Comparison of ENCODE assay signal across 9 mouse cellular contexts in genomic region chr3:88337367-88338020, GRCm38 (mm10). TPM values are rescaled to one million over a fixed set of nuclear protein-coding genes. Genes with fewer than 3 reads are reported as not detected.
DNase-seq lines count a peak whose midpoint lies in the region; ATAC-seq lines count a peak whose summit lies in the region.
"Had no signal": no experiment of that assay in that cellular context is flagged by ENCODE, and none has a peak within 500 bp of the region (broad histone marks: within the 10 kb centered on the region; RNA-seq: fewer than 3 reads in every experiment).

No protein-coding gene starts in this region.

- peak overlapping the region; percentile 56 for H3K9ac ChIP-seq in hindbrain, embryonic 13.5 days

- H3K4me3 ChIP-seq in hindbrain, embryonic 13.5 days, result peak overlapping the region; percentile 72

- 88% methylated on average over 11 of the region's 11 CpGs for WGBS in hindbrain, embryonic 13.5 days

- H3K4me2 ChIP-seq in hindbrain, embryonic 13.5 days, result peak overlapping the region; percentile 73

- peaks cover 11% of the 10 kb centered on the region for H3K36me3 ChIP-seq in hindbrain, embryonic 13.5 days

- H3K27me3 ChIP-seq in hindbrain, embryonic 13.5 days, result no peaks in the 10 kb centered on the region
- H3K27me3 ChIP-seq: Patski had no signal

- peaks cover 33% of the 10 kb centered on the region for H3K4me1 ChIP-seq in hindbrain, embryonic 13.5 days (replicated peaks)

- ATAC-seq in frontal cortex, adult (ENCODE audit: low TSS enrichment), result peak; percentile 35; the same call in 1 of the 2 replicates
- ATAC-seq in hindbrain, embryonic 13.5 days (ENCODE audit: low FRiP score), result no peak
- peak; percentile 27 for ATAC-seq in megakaryocyte progenitor cell, adult 5-6 weeks (replicated peaks; ENCODE audit: poor library complexity)
- no peak for ATAC-seq in megakaryocyte-erythroid progenitor cell, adult 5-6 weeks (replicated peaks; ENCODE audit: low FRiP score, low TSS enrichment, poor library complexity, severe bottlenecking)
- ATAC-seq: Patski had no signal

- no peak for DNase-seq in frontal cortex, postnatal 10 days (ENCODE audit: low spot score in 2 of 2)
- peak; percentile 25 for DNase-seq in thymus, postnatal 25 days
- no peak for DNase-seq in thymus, adult 18-20 months
- DNase-seq in kidney, adult 11 months, result no peak

- H3K9me3 ChIP-seq in hindbrain, embryonic 13.5 days, result no peaks in the 10 kb centered on the region

- no peak overlapping the region for H3K27ac ChIP-seq in hindbrain, embryonic 13.5 days

RNA-seq across cellular contexts. Expression of gene Smg5, which starts 1.4 kb away (rescaled TPM):
- 66.2 and 69.1 TPM in 2 replicates for polyA plus RNA-seq in hindbrain, embryonic 13.5 days (2015; fragmentation: Nextera tagmentation; extraction: Ambion mirVana)
- total RNA-seq in megakaryocyte progenitor cell, adult 5-6 weeks (2015), result 31.3 and 31.6 TPM in 2 replicates
- 59.8 and 62.6 TPM in 2 replicates for total RNA-seq in megakaryocyte progenitor cell, adult 5-6 weeks (2017)
- 40.7 and 57.5 TPM in 2 replicates for total RNA-seq in megakaryocyte-erythroid progenitor cell, adult 5-6 weeks (2014; fragmentation: Nextera tagmentation)
- total RNA-seq in megakaryocyte-erythroid progenitor cell, adult 5-6 weeks (2017), result 39.0 and 40.9 TPM in 2 replicates

RNA-seq across cellular contexts. Expression of gene Tmem79, which starts 1.5 kb away (rescaled TPM):
- polyA plus RNA-seq in hindbrain, embryonic 13.5 days (2015; fragmentation: Nextera tagmentation; extraction: Ambion mirVana), result 1.2 and 1.3 TPM in 2 replicates
- 1.1 and 1.9 TPM in 2 replicates for total RNA-seq in megakaryocyte progenitor cell, adult 5-6 weeks (2015)
- total RNA-seq in megakaryocyte progenitor cell, adult 5-6 weeks (2017), result 1.3 and 2.3 TPM in 2 replicates
- 1.7 and 7.8 TPM in 2 replicates for total RNA-seq in megakaryocyte-erythroid progenitor cell, adult 5-6 weeks (2014; fragmentation: Nextera tagmentation)
- 1.4 and 2.0 TPM in 2 replicates for total RNA-seq in megakaryocyte-erythroid progenitor cell, adult 5-6 weeks (2017)

RNA-seq across cellular contexts. Expression of gene Glmp, which starts 12.7 kb away (rescaled TPM):
- polyA plus RNA-seq in hindbrain, embryonic 13.5 days (2015; fragmentation: Nextera tagmentation; extraction: Ambion mirVana), result 122 and 129 TPM in 2 replicates
- 86.5 and 116 TPM in 2 replicates for total RNA-seq in megakaryocyte progenitor cell, adult 5-6 weeks (2015)
- 20.2 and 23.9 TPM in 2 replicates for total RNA-seq in megakaryocyte progenitor cell, adult 5-6 weeks (2017)
- total RNA-seq in megakaryocyte-erythroid progenitor cell, adult 5-6 weeks (2014; fragmentation: Nextera tagmentation), result 39.2 and 70.5 TPM in 2 replicates
- 7.0 and 19.7 TPM in 2 replicates for total RNA-seq in megakaryocyte-erythroid progenitor cell, adult 5-6 weeks (2017)

RNA-seq across cellular contexts. Expression of gene Paqr6, which starts 26.9 kb away (rescaled TPM):
- polyA plus RNA-seq in hindbrain, embryonic 13.5 days (2015; fragmentation: Nextera tagmentation; extraction: Ambion mirVana), result 2.6 and 2.9 TPM in 2 replicates
- total RNA-seq in megakaryocyte progenitor cell, adult 5-6 weeks (2015), result 0.15 TPM in 1 of 2 replicates, not detected in the other
- total RNA-seq in megakaryocyte progenitor cell, adult 5-6 weeks (2017), result not detected in 2 replicates
- total RNA-seq in megakaryocyte-erythroid progenitor cell, adult 5-6 weeks (2014; fragmentation: Nextera tagmentation), result not detected in 2 replicates
- total RNA-seq in megakaryocyte-erythroid progenitor cell, adult 5-6 weeks (2017), result not detected in 2 replicates

RNA-seq across cellular contexts. Expression of gene Bglap3, which starts 35.0 kb away (rescaled TPM):
- 0.19 TPM in 1 of 2 replicates, not detected in the other for polyA plus RNA-seq in hindbrain, embryonic 13.5 days (2015; fragmentation: Nextera tagmentation; extraction: Ambion mirVana)
- not detected in 2 replicates for total RNA-seq in megakaryocyte progenitor cell, adult 5-6 weeks (2015)
- total RNA-seq in megakaryocyte progenitor cell, adult 5-6 weeks (2017), result not detected in 2 replicates
- total RNA-seq in megakaryocyte-erythroid progenitor cell, adult 5-6 weeks (2014; fragmentation: Nextera tagmentation), result not detected in 2 replicates
- total RNA-seq in megakaryocyte-erythroid progenitor cell, adult 5-6 weeks (2017), result not detected in 2 replicates

Comparison
In these comparisons a context has a peak if more than half of its experiments do, and no peak if none do; other contexts are left out.
1. ATAC-seq: peak in frontal cortex, adult (single experiment) and megakaryocyte progenitor cell, adult 5-6 weeks (single experiment); none in hindbrain, embryonic 13.5 days (single experiment) and megakaryocyte-erythroid progenitor cell, adult 5-6 weeks (single experiment).